Mouse (Mus musculus): ENCODE measurements around the gene Kcnab1. TPM values are rescaled to one million over a fixed set of nuclear protein-coding genes. Genes with fewer than 3 reads are reported as not detected.

Gene Kcnab1
- total and polyA plus RNA-seq, 3 experiments, result 0.38 to 0.81 (median 0.76) TPM

DNA sequence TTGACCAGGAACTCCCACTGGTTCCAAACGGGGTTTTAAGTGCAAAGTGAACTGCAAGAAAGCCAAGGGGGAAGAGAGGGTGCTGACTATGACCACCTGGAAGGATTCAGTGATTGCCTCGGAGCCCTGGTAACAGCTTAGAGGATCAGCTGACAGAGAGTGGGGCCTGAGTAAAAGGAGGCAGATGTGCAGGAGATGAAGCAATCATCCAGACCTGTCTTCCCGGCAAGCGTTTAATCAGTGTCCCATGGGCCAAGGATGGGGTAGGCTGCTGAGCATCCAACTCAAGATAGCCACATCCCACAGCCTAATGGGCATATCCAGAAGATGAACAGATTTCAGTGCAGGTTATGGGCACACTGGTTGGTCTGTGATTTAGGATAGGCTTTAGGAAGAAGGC is 258.8 kb downstream of the Kcnab1 start:
- in situ Hi-C loops (cut with MboI; ENCODE audit: low pct_ligation_motif_present, low pct_unique_long_range_greater_than_20kb, low sequenced_read_pairs) (loop anchor here (25.0 kb wide), 1 partner anchor 569 kb away; no protein-coding TSS in a partner anchor), dilution Hi-C loops (cut with MboI; ENCODE audit: extremely low pct_ligation_motif_present, extremely low pct_unique_long_range_greater_than_20kb, low sequenced_read_pairs) (no loop called here)
- Histone ChIP-seq H3K27me3 (replicated peaks) (no peaks in the 10 kb centered on the region), H3K4me1 (ENCODE audit: control insufficient read depth in 1 of 2, insufficient read depth in 2 of 2) (no peaks in the 10 kb centered on the region), H3K9ac (ENCODE audit: insufficient read depth, low read depth) (no peak overlapping the region), H3K4me3 (replicated peaks in 1 of 3; ENCODE audit: low read depth in 2 of 3, low read length in 2 of 3, poor library complexity in 1 of 3) (no peak overlapping the region), H3K27ac (ENCODE audit: insufficient read depth, low read depth) (no peak overlapping the region), H3K4me2 (ENCODE audit: insufficient read depth, low read depth, poor library complexity, severe bottlenecking) (no peak overlapping the region), H3K79me2 (replicated peaks; ENCODE audit: control insufficient read depth, extremely low read depth, insufficient read depth, poor library complexity, severe bottlenecking) (0 out of 2 replicates have a peak, but pooled peaks cover 2% of the 10 kb centered on the region), H3K36me3 (replicated peaks in 1 of 2; ENCODE audit: control insufficient read depth in 1 of 2, insufficient read depth in 1 of 2, low read length in 1 of 2) (peaks cover 51 to 77% of the 10 kb centered on the region in 2 experiments), H3K9me3 (replicated peaks; ENCODE audit: low read length) (no peaks in the 10 kb centered on the region)
- DNase-seq (ENCODE audit: extremely low read depth), result no peak
- no peak for TF ChIP-seq KAT2A (IDR thresholded peaks at IDR 0.05; ENCODE audit: insufficient replicate concordance, low read length)
- TF ChIP-seq ZKSCAN1 (IDR thresholded peaks at IDR 0.05; ENCODE audit: borderline replicate concordance, low read depth, low read length), result no peak
- no peak for TF ChIP-seq TCF12 (IDR thresholded peaks at IDR 0.05; ENCODE audit: low read depth, low read length)
- TF ChIP-seq USF2 (conservative IDR thresholded peaks at IDR 0.05; ENCODE audit: low read depth, low read length), result no peak
- TF ChIP-seq PAX5 (IDR thresholded peaks at IDR 0.05; ENCODE audit: low read length), result no peak
- TF ChIP-seq MYC (IDR thresholded peaks at IDR 0.05; ENCODE audit: low read depth, low read length), result no peak
- TF ChIP-seq MAZ (IDR thresholded peaks at IDR 0.05; ENCODE audit: low read depth, low read length), result no peak
- no peak for TF ChIP-seq SIN3A (IDR thresholded peaks at IDR 0.05; ENCODE audit: low read length)
- no peak for TF ChIP-seq IRF4 (IDR thresholded peaks at IDR 0.05; ENCODE audit: low read depth, low read length)
- TF ChIP-seq E2F4 (IDR thresholded peaks at IDR 0.05; ENCODE audit: insufficient replicate concordance, low read depth, low read length), result no peak
- no peak for TF ChIP-seq HCFC1 (IDR thresholded peaks at IDR 0.05; ENCODE audit: low read depth, low read length)
- no peak for TF ChIP-seq GABPA (IDR thresholded peaks at IDR 0.05; ENCODE audit: insufficient replicate concordance, low read depth, low read length)
- no peak for TF ChIP-seq NRF1 (IDR thresholded peaks at IDR 0.05; ENCODE audit: low read depth, low read length)
- TF ChIP-seq CHD2 (IDR thresholded peaks at IDR 0.05; ENCODE audit: low read length), result no peak
- no peak for TF ChIP-seq RCOR1 (conservative IDR thresholded peaks at IDR 0.05; ENCODE audit: low read depth, low read length)

- no peak for DNase-seq (ENCODE audit: extremely low read depth)
- dilution Hi-C loops (cut with MboI; ENCODE audit: extremely low pct_ligation_motif_present, extremely low pct_unique_long_range_greater_than_20kb, low sequenced_read_pairs), result no loop called here
- no peaks in the 10 kb centered on the region for H3K27me3 ChIP-seq (replicated peaks)
- H3K9me3 ChIP-seq (replicated peaks; ENCODE audit: low read length), result no peaks in the 10 kb centered on the region
- no peak overlapping the region for H3K4me3 ChIP-seq (replicated peaks in 1 of 3; ENCODE audit: low read depth in 2 of 3, low read length in 2 of 3, poor library complexity in 1 of 3)
- H3K36me3 ChIP-seq (replicated peaks in 1 of 2; ENCODE audit: control insufficient read depth in 1 of 2, insufficient read depth in 1 of 2, low read length in 1 of 2), result peaks cover 56 to 82% of the 10 kb centered on the region in 2 experiments
- in situ Hi-C loops (cut with MboI; ENCODE audit: low pct_ligation_motif_present, low pct_unique_long_range_greater_than_20kb, low sequenced_read_pairs), result loop anchor here (25.0 kb wide), 1 partner anchor 565 kb away; no protein-coding TSS in a partner anchor
- no peak overlapping the region for H3K9ac ChIP-seq (ENCODE audit: insufficient read depth, low read depth)
- 0 out of 2 replicates have a peak, but pooled peaks cover 5% of the 10 kb centered on the region for H3K79me2 ChIP-seq (replicated peaks; ENCODE audit: control insufficient read depth, extremely low read depth, insufficient read depth, poor library complexity, severe bottlenecking)
- no peak for TF ChIP-seq ZKSCAN1 (IDR thresholded peaks at IDR 0.05; ENCODE audit: borderline replicate concordance, low read depth, low read length)
- no peak for TF ChIP-seq E2F4 (IDR thresholded peaks at IDR 0.05; ENCODE audit: insufficient replicate concordance, low read depth, low read length)
- no peak for TF ChIP-seq MAFK (IDR thresholded peaks at IDR 0.05; ENCODE audit: insufficient replicate concordance, low read length)
- no peak for TF ChIP-seq NRF1 (IDR thresholded peaks at IDR 0.05; ENCODE audit: low read depth, low read length)
- H3K27ac ChIP-seq (ENCODE audit: insufficient read depth, low read depth), result no peak overlapping the region
- no peaks in the 10 kb centered on the region for H3K4me1 ChIP-seq (ENCODE audit: control insufficient read depth in 1 of 2, insufficient read depth in 2 of 2)
- H3K4me2 ChIP-seq (ENCODE audit: insufficient read depth, low read depth, poor library complexity, severe bottlenecking), result no peak overlapping the region
Observed at GRCm38 (mm10) chr3:65372552-65372951, 263.4 kb downstream of the Kcnab1 start.
